Mouse (Mus musculus): ENCODE data around the gene 3110082I17Rik. TPM values are rescaled to one million over a fixed set of nuclear protein-coding genes. Genes with fewer than 3 reads are reported as not detected.
A peak's percentile ranks its signal among the peaks of the same experiment; 100 is the strongest.
"Not testable (repeated sequence)": the region's sequence is repeated elsewhere in the genome, so short reads cannot be mapped to it uniquely, and the experiment has no call there.

The 3110082I17Rik gene
- polyA plus RNA-seq, 1 experiment from 2014 or later, result 44.4 TPM

GRCm38 (mm10) chr5:139338403-139338802 is 121.9 kb downstream of the 3110082I17Rik start:
- ATAC-seq (ENCODE audit: insufficient read depth), result no peak
- no peak overlapping the region for H3K4me3 ChIP-seq (ENCODE audit: low read depth, low read length)
- H3K4me2 ChIP-seq, result no peak overlapping the region
- H3K27ac ChIP-seq (ENCODE audit: low read depth), result no peak overlapping the region
- no peaks in the 10 kb centered on the region for H3K4me1 ChIP-seq (ENCODE audit: insufficient read depth)
- DNase-seq, result no peak
- H3K27me3 ChIP-seq (ENCODE audit: insufficient read depth, low read length), result no peaks in the 10 kb centered on the region
- H3K36me3 ChIP-seq (ENCODE audit: insufficient read depth), result peaks cover 62% of the 10 kb centered on the region
- WGBS, result 68% methylated on average over 3 of the region's 3 CpGs
- no peak for TF ChIP-seq CTCF (IDR thresholded peaks at IDR 0.05; ENCODE audit: low read depth)
- H3K9ac ChIP-seq, result no peak overlapping the region
- H3K9me3 ChIP-seq (ENCODE audit: low read depth, low read length), result no peaks in the 10 kb centered on the region

GRCm38 (mm10) chr5:139337826-139338370 is 122.4 kb downstream of the 3110082I17Rik start:
- Histone ChIP-seq H3K9ac (no peak overlapping the region), H3K4me2 (no peak overlapping the region), H3K4me3 (ENCODE audit: low read depth, low read length) (no peak overlapping the region), H3K9me3 (ENCODE audit: low read depth, low read length) (no peaks in the 10 kb centered on the region), H3K4me1 (ENCODE audit: insufficient read depth) (no peaks in the 10 kb centered on the region), H3K27ac (ENCODE audit: low read depth) (no peak overlapping the region), H3K36me3 (ENCODE audit: insufficient read depth) (peaks cover 60% of the 10 kb centered on the region), H3K27me3 (ENCODE audit: insufficient read depth, low read length) (no peaks in the 10 kb centered on the region)
- 61% methylated on average over 13 of the region's 13 CpGs for WGBS
- ATAC-seq (ENCODE audit: insufficient read depth), result no peak
- DNase-seq, result no peak
- no peak for TF ChIP-seq CTCF (IDR thresholded peaks at IDR 0.05; ENCODE audit: low read depth)

GRCm38 (mm10) chr5:139335634-139336033 is 124.7 kb downstream of the 3110082I17Rik start:
- no peak for DNase-seq
- no peak overlapping the region for H3K27ac ChIP-seq (ENCODE audit: low read depth)
- no peak overlapping the region for H3K4me3 ChIP-seq (ENCODE audit: low read depth, low read length)
- peaks cover 41% of the 10 kb centered on the region for H3K36me3 ChIP-seq (ENCODE audit: insufficient read depth)
- H3K9ac ChIP-seq, result no peak overlapping the region
- H3K4me1 ChIP-seq (ENCODE audit: insufficient read depth), result no peaks in the 10 kb centered on the region
- no peaks in the 10 kb centered on the region for H3K9me3 ChIP-seq (ENCODE audit: low read depth, low read length)
- H3K27me3 ChIP-seq (ENCODE audit: insufficient read depth, low read length), result no peaks in the 10 kb centered on the region
- no peak for TF ChIP-seq CTCF (IDR thresholded peaks at IDR 0.05; ENCODE audit: low read depth)
- 86% methylated on average over 4 of the region's 4 CpGs for WGBS
- no peak for ATAC-seq (ENCODE audit: insufficient read depth)
- H3K4me2 ChIP-seq, result no peak overlapping the region

- not testable (repeated sequence) for DNase-seq; H3K4me2 ChIP-seq; ATAC-seq (ENCODE audit: insufficient read depth); H3K27ac ChIP-seq (ENCODE audit: low read depth); H3K27me3 ChIP-seq (ENCODE audit: insufficient read depth, low read length); H3K9ac ChIP-seq; H3K9me3 ChIP-seq (ENCODE audit: low read depth, low read length); H3K4me3 ChIP-seq (ENCODE audit: low read depth, low read length); H3K4me1 ChIP-seq (ENCODE audit: insufficient read depth)
- 0 out of 2 replicates have a peak, but pooled peaks have one; percentile 24 for TF ChIP-seq CTCF (IDR thresholded peaks at IDR 0.05; ENCODE audit: low read depth)
- WGBS, result 83% methylated on average over 10 of the region's 10 CpGs
- H3K36me3 ChIP-seq (ENCODE audit: insufficient read depth), result peaks cover 28% of the 10 kb centered on the region
Measured at GRCm38 (mm10) chr5:139334394-139334793, 125.9 kb downstream of the 3110082I17Rik start.

- Histone ChIP-seq H3K4me3 (ENCODE audit: low read depth, low read length) (no peak overlapping the region), H3K9me3 (ENCODE audit: low read depth, low read length) (no peaks in the 10 kb centered on the region), H3K27me3 (ENCODE audit: insufficient read depth, low read length) (no peaks in the 10 kb centered on the region), H3K27ac (ENCODE audit: low read depth) (no peak overlapping the region), H3K9ac (no peak overlapping the region), H3K4me1 (ENCODE audit: insufficient read depth) (no peaks in the 10 kb centered on the region), H3K4me2 (no peak overlapping the region), H3K36me3 (ENCODE audit: insufficient read depth) (peaks cover 19% of the 10 kb centered on the region)
- WGBS, result 75% methylated on average over 16 of the region's 16 CpGs
- ATAC-seq (ENCODE audit: insufficient read depth), result no peak
- no peak for DNase-seq
- 0 out of 2 replicates have a peak, but pooled peaks have one; percentile 14 for TF ChIP-seq CTCF (IDR thresholded peaks at IDR 0.05; ENCODE audit: low read depth)
Measured at GRCm38 (mm10) chr5:139333301-139334013, 126.9 kb downstream of the 3110082I17Rik start.

- DNase-seq, result no peak
- H3K36me3 ChIP-seq (ENCODE audit: insufficient read depth), result peaks cover 12% of the 10 kb centered on the region
- WGBS, result 84% methylated on average over 8 of the region's 8 CpGs
- no peaks in the 10 kb centered on the region for H3K4me1 ChIP-seq (ENCODE audit: insufficient read depth)
- no peak overlapping the region for H3K4me3 ChIP-seq (ENCODE audit: low read depth, low read length)
- no peak overlapping the region for H3K4me2 ChIP-seq
- no peak for ATAC-seq (ENCODE audit: insufficient read depth)
- H3K9me3 ChIP-seq (ENCODE audit: low read depth, low read length), result no peaks in the 10 kb centered on the region
- no peak for TF ChIP-seq CTCF (IDR thresholded peaks at IDR 0.05; ENCODE audit: low read depth)
- no peak overlapping the region for H3K27ac ChIP-seq (ENCODE audit: low read depth)
- H3K9ac ChIP-seq, result no peak overlapping the region
- no peaks in the 10 kb centered on the region for H3K27me3 ChIP-seq (ENCODE audit: insufficient read depth, low read length)
Measured at GRCm38 (mm10) chr5:139332590-139333272, 127.6 kb downstream of the 3110082I17Rik start.

GRCm38 (mm10) chr5:139331742-139332141 is 128.6 kb downstream of the 3110082I17Rik start:
- no peak overlapping the region for H3K27ac ChIP-seq (ENCODE audit: low read depth)
- 17% methylated on average over 8 of the region's 8 CpGs for WGBS

More at GRCm38 (mm10) chr5:139331742-139332141, 128.6 kb downstream of the 3110082I17Rik start:
- ATAC-seq (ENCODE audit: insufficient read depth), result 0 out of 2 replicates have a peak, but pooled peaks have one; percentile 2
- peak; percentile 99 for TF ChIP-seq CTCF (IDR thresholded peaks at IDR 0.05; ENCODE audit: low read depth)
- peak; percentile 90 for DNase-seq
- Histone ChIP-seq H3K27me3 (ENCODE audit: insufficient read depth, low read length) (peaks cover 2% of the 10 kb centered on the region; the same call in 1 of the 2 replicates), H3K9me3 (ENCODE audit: low read depth, low read length) (no peaks in the 10 kb centered on the region), H3K36me3 (ENCODE audit: insufficient read depth) (peaks cover 2% of the 10 kb centered on the region; the same call in 1 of the 2 replicates), H3K4me2 (no peak overlapping the region), H3K4me3 (ENCODE audit: low read depth, low read length) (no peak overlapping the region), H3K4me1 (ENCODE audit: insufficient read depth) (no peaks in the 10 kb centered on the region), H3K9ac (no peak overlapping the region)
